Mouse (Mus musculus): ENCODE measurements around the gene Hoxa9.
A peak's percentile ranks its signal among the peaks of the same experiment; 100 is the strongest.

The Hoxa9 gene

DNA sequence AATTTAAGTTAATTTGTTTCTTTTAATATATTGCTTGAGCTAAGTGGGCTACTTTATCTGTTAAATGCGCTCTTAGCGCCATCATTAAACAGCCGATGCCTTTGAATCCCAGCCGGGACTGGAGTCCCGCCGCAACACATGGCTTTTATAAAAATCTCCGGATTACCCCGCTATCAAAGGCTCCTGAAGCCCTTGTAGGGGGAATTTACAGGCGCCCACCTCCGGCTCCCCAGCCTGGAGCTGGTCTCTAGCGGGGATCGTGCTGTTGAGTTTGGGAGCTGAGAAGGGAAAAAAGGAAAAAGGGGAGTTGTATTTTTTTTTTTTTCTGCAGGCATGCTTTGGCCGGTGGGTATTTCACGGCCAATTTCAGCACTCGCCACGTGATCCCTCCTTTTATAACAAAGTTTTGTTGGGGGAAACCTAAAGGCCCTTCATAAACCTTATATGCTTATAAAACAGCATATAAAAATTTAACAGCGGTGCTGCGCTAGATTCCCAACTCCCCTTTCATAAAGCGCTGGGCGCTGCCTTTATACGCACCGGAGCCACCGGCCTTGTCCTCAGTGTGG, 13.7 kb upstream of the Hoxa9 start:
- peak; percentile 8 for DNase-seq (ENCODE audit: low spot score)

- DNase-seq (ENCODE audit: low spot score) = peak; percentile 10
Measured at GRCm38 (mm10) chr6:52243681-52244121, 12.8 kb upstream of the Hoxa9 start.

DNA sequence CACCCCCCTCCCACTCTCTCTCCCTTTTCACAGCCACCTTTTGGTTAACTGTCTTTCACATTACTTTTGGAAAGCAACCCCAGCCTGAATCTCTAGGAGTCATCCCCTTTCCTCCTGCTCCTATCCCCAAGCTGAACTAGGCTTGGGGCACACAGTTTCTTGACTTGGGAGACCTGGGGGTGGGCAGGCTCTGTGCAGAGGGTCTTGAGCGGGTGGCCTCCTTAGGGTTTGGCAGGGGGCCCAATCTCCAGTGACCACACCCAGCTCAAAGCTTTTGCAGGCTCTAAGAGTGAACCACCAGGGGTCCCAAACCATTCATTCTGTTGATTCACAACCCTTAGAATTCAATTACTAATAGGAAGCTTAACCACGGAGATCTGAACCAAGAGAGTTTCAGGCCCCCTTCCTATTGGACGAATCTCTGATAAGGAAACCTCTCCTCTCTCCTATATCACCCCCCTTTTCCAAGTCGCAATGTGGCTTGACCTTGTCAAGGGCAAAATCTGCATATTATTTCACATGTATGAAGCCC, 12.0 kb upstream of the Hoxa9 start:
- DNase-seq (ENCODE audit: low spot score) = peak; percentile 8

- DNase-seq (ENCODE audit: low spot score) = peak; percentile 7
Measured at GRCm38 (mm10) chr6:52241001-52241621, 10.2 kb upstream of the Hoxa9 start.

DNA sequence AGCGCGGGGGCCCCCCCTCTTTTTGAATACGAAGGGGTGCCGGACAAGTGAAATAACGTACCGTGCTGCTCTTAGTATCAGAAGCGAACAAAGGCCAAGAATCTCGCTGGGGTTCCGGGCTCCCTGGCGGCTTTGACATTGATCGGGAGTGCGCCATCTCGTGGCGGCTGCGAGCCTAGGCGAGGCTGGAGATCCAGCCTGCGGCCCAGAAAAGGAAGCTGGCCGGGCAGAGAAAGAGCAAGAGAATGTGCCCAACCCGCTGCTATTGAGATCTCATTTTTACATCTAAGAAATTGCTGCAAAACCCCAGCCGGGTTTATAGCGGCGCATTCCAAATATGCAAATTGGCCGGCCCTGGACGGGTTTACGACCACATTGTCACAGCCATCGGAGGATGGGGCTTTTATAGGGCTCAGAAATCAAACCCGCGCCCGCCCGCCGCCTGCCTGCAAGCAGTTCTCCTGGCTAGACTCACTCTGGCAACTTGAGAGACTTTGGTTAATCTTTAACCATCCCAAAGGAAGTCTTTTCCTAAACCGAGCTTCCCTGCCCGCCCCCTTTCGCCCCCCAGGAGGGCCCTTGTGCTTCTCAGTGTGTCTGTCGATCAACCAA, 9.6 kb upstream of the Hoxa9 start, which contains the start of gene Hoxa10:
TSS of gene Hoxa10 (minus strand) at position 466 of the 612 bp plus-strand sequence.
- DNase-seq (ENCODE audit: low spot score) = peak; percentile 80

DNA sequence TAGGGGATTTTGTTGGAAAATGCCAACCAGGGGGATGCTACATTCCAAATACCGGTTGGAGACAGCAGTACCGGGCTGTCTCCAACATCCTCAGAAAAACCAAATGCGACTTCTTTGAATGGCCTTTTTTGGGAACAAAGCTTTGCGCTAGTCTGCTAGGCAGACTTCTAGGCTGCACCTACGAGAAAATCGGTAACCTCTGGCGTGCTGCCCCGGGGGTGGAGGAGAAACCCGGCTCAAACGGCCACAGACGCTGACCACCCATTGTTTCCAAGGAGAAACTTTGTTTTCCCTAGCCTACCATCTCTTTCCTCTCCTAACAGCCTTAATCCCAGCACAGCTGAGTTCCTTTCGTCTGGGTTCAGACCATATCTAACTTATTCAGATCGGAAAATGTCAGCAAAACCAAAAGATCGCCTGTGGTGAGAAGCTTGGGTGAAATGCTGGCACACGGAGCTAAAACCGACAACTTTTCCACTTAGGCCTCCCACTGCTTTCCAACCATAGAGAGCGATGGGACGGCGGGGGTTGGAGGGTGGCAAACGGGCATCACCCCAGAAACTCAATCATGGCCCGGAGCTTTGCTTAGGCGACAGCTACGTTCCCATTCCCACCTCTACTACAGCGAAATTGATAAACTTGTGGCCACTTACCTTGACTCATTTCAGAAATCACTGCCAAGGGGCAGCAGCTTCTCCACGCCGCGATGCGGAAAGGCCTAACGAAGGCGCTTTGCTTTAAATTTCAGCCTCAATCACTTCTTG, 8.9 kb upstream of the Hoxa9 start:
- DNase-seq (ENCODE audit: low spot score) = peak; percentile 10

DNA sequence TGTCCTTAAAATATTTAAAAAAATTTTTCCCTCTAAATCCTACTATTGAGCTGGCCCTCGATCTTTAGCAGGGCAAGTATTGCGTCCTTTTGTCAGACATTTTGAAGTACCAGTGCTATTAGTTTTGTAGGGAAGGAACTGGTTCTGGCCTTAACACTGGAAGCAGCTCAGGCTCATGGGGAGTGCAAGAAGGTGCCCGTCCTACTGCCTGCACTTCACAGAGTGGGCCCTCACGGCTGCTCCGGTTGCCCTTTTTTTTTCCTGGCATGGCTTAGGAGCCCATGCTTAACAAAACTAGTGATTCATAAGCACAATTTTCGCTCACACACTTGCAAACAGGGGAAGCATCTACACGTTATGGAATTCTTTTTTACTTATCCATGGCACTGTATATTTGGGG, 8.1 kb upstream of the Hoxa9 start:
- peak; percentile 8 for DNase-seq (ENCODE audit: low spot score)

- peak; percentile 5 for DNase-seq (ENCODE audit: low spot score)
Measured at GRCm38 (mm10) chr6:52238155-52238545, 7.3 kb upstream of the Hoxa9 start.

- peak; percentile 7 for DNase-seq (ENCODE audit: low spot score)
Measured at GRCm38 (mm10) chr6:52237346-52238154, 6.7 kb upstream of the Hoxa9 start.

- DNase-seq (ENCODE audit: low spot score) = no peak
Measured at GRCm38 (mm10) chr6:52236806-52237205, 5.9 kb upstream of the Hoxa9 start.

- no peak for DNase-seq (ENCODE audit: low spot score)
Measured at GRCm38 (mm10) chr6:52235866-52236265, 5.0 kb upstream of the Hoxa9 start.

GRCm38 (mm10) chr6:52235267-52235666, 4.4 kb upstream of the Hoxa9 start:
- DNase-seq (ENCODE audit: low spot score) = no peak

- DNase-seq (ENCODE audit: low spot score) = peak; percentile 31
Measured at GRCm38 (mm10) chr6:52234428-52235140, 3.7 kb upstream of the Hoxa9 start.

GRCm38 (mm10) chr6:52233546-52234427, 2.9 kb upstream of the Hoxa9 start:
- DNase-seq (ENCODE audit: low spot score) = peak; percentile 62

GRCm38 (mm10) chr6:52232984-52233545, 2.2 kb upstream of the Hoxa9 start:
- peak; percentile 9 for DNase-seq (ENCODE audit: low spot score)

DNA sequence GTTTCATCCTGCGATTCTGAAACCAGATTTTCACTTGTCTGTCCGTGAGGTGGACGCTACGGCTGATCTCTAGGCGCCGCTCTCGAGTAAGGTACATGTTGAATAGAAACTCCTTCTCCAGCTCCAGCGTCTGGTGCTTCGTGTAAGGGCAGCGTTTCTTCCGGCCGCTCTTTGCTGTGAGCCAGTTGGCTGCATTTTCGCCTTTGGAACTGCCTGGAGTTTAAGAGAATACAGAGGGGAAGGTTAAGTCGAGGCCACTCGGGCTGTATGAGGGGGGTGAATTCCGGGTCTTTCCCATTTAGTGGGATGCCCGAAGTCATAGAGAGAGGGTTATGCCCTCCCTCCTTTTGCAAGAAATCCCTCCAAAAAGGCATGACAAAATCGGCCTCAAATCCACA, 1.7 kb upstream of the Hoxa9 start:
- DNase-seq (ENCODE audit: low spot score) = peak; percentile 13

- DNase-seq (ENCODE audit: low spot score) = no peak
Measured at GRCm38 (mm10) chr6:52231885-52232567, 1.1 kb upstream of the Hoxa9 start.

GRCm38 (mm10) chr6:52229558-52230416, 1.1 kb downstream of the Hoxa9 start:
- no peak for DNase-seq (ENCODE audit: low spot score)
